Mouse (Mus musculus): ENCODE measurements at regions not wholly inside any gene's neighbourhood (a gene's known extent, or its start where the extent isn't known, plus 50 kb on each side); places are given as distances from the start of the nearest gene placed in this dataset.

DNA sequence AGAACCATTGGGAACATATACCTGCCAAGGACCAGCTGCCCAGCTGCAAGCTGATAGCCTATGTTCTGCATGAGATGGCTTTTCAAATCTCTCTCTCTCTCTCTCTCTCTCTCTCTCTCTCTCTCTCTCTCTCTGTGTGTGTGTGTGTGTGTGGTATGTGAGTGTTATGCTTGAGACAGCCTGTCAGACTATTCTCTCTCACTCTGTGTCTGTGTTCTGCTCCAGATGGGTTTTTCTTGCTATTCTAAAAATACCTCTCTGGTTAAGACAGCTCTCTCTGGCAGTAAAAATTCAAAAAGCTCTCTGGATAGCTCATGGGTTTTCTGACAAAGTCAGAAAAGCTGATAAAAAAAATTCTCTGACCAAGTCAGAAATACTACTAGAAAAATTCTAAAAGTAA is 270.4 kb downstream of the Phf14 start:
- TF ChIP-seq CTCF (conservative IDR thresholded peaks at IDR 0.05; ENCODE audit: low read length) (no peak), POU5F1 (IDR thresholded peaks at IDR 0.05; ENCODE audit: borderline replicate concordance, low read length) (no peak), NANOG (IDR thresholded peaks at IDR 0.05; ENCODE audit: borderline replicate concordance, low read length) (no peak)
- no peak overlapping the region for H3K4me3 ChIP-seq (replicated peaks; ENCODE audit: low read length)
- H3K9me3 ChIP-seq (ENCODE audit: low read length): peaks cover 7% of the 10 kb centered on the region; the same call in 1 of the 2 replicates
- no peaks in the 10 kb centered on the region for H3K4me1 ChIP-seq (replicated peaks; ENCODE audit: low read depth, low read length)
- H3K36me3 ChIP-seq (ENCODE audit: insufficient read depth, low read length): no peaks in the 10 kb centered on the region
- no peaks in the 10 kb centered on the region for H3K27me3 ChIP-seq (ENCODE audit: insufficient read depth, low read length)

DNA sequence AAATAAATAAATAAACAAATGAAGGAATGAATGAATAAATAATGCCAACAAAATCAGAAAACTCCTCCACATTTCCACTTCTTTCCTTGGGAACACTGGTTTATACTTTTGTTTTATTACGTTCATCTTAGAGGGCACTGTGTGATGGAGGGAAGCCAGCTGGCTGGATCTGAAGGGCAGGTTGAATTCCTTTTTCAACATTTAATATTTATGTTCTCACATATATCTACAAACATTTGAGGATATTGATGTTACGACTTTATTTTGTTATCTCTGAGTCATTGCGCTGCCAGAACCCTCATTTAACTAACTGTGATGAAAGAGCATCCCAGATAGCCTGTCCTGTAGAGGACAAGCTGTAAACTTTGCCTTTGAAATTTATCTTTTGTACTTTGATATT is 273.3 kb downstream of the Phf14 start:
- no peaks in the 10 kb centered on the region for H3K9me3 ChIP-seq (ENCODE audit: low read length)
- H3K4me3 ChIP-seq (replicated peaks; ENCODE audit: low read length): no peak overlapping the region
- no peaks in the 10 kb centered on the region for H3K36me3 ChIP-seq (ENCODE audit: insufficient read depth, low read length)
- TF ChIP-seq NANOG (IDR thresholded peaks at IDR 0.05; ENCODE audit: borderline replicate concordance, low read length) (no peak), CTCF (conservative IDR thresholded peaks at IDR 0.05; ENCODE audit: low read length) (no peak), POU5F1 (IDR thresholded peaks at IDR 0.05; ENCODE audit: borderline replicate concordance, low read length) (no peak)
- no peaks in the 10 kb centered on the region for H3K27me3 ChIP-seq (ENCODE audit: insufficient read depth, low read length)
- no peaks in the 10 kb centered on the region for H3K4me1 ChIP-seq (replicated peaks; ENCODE audit: low read depth, low read length)

DNA sequence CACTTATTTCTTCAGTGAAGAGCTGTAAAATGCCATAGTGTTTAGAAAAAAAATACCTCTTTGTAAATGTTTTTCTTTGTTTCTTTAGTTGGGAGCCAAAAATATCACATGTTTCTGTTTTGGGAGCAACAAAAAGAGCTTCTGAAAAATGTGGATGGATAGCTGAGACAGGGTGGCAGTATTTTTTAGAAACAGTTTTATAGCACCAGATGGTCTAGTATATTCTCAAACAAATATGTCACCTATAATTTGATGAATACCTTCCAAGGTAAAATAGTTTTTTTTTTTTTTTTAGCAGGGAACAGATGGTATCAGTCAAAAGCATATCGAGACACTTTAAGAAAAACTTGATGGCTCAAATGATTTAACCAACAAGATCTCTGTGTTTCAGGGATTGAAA is 302.6 kb downstream of the Phf14 start:
- no peak for TF ChIP-seq NANOG (IDR thresholded peaks at IDR 0.05; ENCODE audit: borderline replicate concordance, low read length)
- no peak for TF ChIP-seq CTCF (conservative IDR thresholded peaks at IDR 0.05; ENCODE audit: low read length)
- no peak for TF ChIP-seq POU5F1 (IDR thresholded peaks at IDR 0.05; ENCODE audit: borderline replicate concordance, low read length)
- H3K27me3 ChIP-seq (ENCODE audit: insufficient read depth, low read length): no peaks in the 10 kb centered on the region
- no peak overlapping the region for H3K4me3 ChIP-seq (replicated peaks; ENCODE audit: low read length)
- H3K4me1 ChIP-seq (replicated peaks; ENCODE audit: low read depth, low read length): no peaks in the 10 kb centered on the region
- H3K9me3 ChIP-seq (ENCODE audit: low read length): no peaks in the 10 kb centered on the region
- no peaks in the 10 kb centered on the region for H3K36me3 ChIP-seq (ENCODE audit: insufficient read depth, low read length)

DNA sequence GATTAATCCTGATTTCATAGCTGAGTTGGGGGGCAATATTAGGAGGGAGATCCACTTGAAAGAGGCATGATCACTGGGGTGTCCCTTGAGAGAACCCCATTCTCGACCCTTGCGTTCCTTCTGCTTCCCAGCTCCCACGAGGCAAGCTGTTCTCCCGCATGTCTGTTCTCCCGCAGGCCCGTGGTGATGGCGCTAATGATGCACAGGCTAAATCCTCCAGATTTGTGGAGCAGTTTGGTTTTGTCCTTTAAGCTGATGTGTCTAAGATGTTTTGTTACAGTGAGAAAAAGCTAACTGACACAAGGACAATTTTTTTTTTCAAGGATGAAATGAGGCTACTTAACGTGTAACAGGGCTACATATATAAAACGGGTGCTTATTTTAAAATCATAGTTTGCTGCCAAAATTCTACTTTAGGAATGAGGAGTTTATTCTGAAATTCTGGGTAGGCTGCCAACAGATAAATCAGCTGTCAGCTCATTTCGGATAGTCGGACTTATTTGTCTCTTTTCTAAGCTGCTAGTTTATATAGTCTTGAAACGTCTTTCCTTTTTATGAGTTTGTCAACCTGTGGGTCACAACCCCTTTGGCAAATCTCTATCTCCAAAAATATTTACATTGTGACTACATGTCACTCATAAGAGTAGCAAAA is 307.0 kb downstream of the Phf14 start:
- H3K4me3 ChIP-seq (replicated peaks; ENCODE audit: low read length): no peak overlapping the region
- no peak for TF ChIP-seq NANOG (IDR thresholded peaks at IDR 0.05; ENCODE audit: borderline replicate concordance, low read length)
- no peak for TF ChIP-seq CTCF (conservative IDR thresholded peaks at IDR 0.05; ENCODE audit: low read length)
- no peak for TF ChIP-seq POU5F1 (IDR thresholded peaks at IDR 0.05; ENCODE audit: borderline replicate concordance, low read length)
- no peaks in the 10 kb centered on the region for H3K27me3 ChIP-seq (ENCODE audit: insufficient read depth, low read length)
- no peaks in the 10 kb centered on the region for H3K36me3 ChIP-seq (ENCODE audit: insufficient read depth, low read length)
- peaks cover 29% of the 10 kb centered on the region for H3K9me3 ChIP-seq (ENCODE audit: low read length)
- no peaks in the 10 kb centered on the region for H3K4me1 ChIP-seq (replicated peaks; ENCODE audit: low read depth, low read length)

DNA sequence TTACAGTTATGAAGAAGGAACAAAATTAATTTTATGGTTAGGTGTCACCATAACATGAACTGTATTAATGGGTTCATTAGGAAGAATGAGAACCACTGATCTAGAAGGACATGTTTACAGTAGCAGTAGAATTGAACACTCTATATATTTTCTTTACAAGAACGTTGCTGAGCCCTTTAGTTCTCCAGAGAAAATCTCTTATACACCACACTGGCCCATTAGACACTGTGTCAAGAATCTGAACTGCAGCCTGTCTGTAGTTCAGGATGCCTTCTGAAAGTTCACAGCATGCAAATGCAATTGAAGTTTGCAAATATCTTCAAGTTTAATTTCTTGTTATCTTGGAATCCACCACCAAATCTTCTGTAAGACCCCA is 307.6 kb downstream of the Phf14 start:
- TF ChIP-seq CTCF (conservative IDR thresholded peaks at IDR 0.05; ENCODE audit: low read length) (no peak), NANOG (IDR thresholded peaks at IDR 0.05; ENCODE audit: borderline replicate concordance, low read length) (no peak), POU5F1 (IDR thresholded peaks at IDR 0.05; ENCODE audit: borderline replicate concordance, low read length) (no peak)
- Histone ChIP-seq H3K36me3 (ENCODE audit: insufficient read depth, low read length) (no peaks in the 10 kb centered on the region), H3K27me3 (ENCODE audit: insufficient read depth, low read length) (no peaks in the 10 kb centered on the region), H3K4me1 (replicated peaks; ENCODE audit: low read depth, low read length) (no peaks in the 10 kb centered on the region), H3K9me3 (ENCODE audit: low read length) (peaks cover 34% of the 10 kb centered on the region), H3K4me3 (replicated peaks; ENCODE audit: low read length) (no peak overlapping the region)

DNA sequence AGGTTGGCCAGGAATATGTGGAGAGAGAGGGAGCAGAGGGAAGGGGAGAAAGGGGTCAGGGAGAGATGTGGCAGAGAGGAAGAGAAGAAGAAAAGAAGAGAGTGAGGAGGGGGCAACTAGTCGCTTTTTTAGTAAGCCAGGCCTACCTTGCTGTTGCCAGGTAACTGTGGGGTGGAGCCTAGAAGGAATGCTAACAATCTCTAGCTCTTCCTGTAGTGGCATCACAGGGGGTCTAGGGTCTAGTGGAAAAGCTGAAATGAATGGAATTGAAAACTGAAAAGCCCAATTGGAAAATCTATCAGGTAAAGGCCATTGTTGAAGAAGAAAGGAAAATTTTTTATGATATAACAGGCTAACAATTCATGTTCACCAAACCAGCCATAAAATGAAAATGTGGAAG is 336.5 kb downstream of the Phf14 start:
- Histone ChIP-seq H3K4me3 (replicated peaks; ENCODE audit: low read length) (no peak overlapping the region), H3K36me3 (ENCODE audit: insufficient read depth, low read length) (no peaks in the 10 kb centered on the region), H3K27me3 (ENCODE audit: insufficient read depth, low read length) (no peaks in the 10 kb centered on the region), H3K9me3 (ENCODE audit: low read length) (no peaks in the 10 kb centered on the region), H3K4me1 (replicated peaks; ENCODE audit: low read depth, low read length) (no peaks in the 10 kb centered on the region)
- no peak for TF ChIP-seq POU5F1 (IDR thresholded peaks at IDR 0.05; ENCODE audit: borderline replicate concordance, low read length)
- no peak for TF ChIP-seq NANOG (IDR thresholded peaks at IDR 0.05; ENCODE audit: borderline replicate concordance, low read length)
- TF ChIP-seq CTCF (conservative IDR thresholded peaks at IDR 0.05; ENCODE audit: low read length): no peak

DNA sequence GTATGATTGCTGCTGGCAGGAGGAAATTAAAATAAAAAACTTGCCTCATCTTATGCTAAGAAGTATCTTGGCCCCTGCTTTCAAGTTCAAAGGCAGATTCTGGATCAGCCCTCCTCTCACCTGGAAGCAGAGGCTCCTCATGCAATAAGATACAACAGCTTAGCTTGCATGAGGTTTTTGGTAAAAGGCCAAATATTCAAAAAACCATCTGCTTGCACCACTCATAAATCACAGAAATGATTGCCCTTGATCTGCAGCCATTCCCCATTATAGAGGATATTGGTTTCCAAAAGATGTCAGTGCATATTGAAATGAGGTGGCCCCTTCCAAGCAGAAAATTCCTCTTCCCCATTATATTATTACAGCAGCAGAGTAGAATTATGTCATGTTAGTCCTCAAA is 340.4 kb downstream of the Phf14 start:
- no peaks in the 10 kb centered on the region for H3K36me3 ChIP-seq (ENCODE audit: insufficient read depth, low read length)
- H3K27me3 ChIP-seq (ENCODE audit: insufficient read depth, low read length): no peaks in the 10 kb centered on the region
- TF ChIP-seq CTCF (conservative IDR thresholded peaks at IDR 0.05; ENCODE audit: low read length): no peak
- H3K4me1 ChIP-seq (replicated peaks; ENCODE audit: low read depth, low read length): no peaks in the 10 kb centered on the region
- H3K4me3 ChIP-seq (replicated peaks; ENCODE audit: low read length): no peak overlapping the region
- H3K9me3 ChIP-seq (ENCODE audit: low read length): no peaks in the 10 kb centered on the region

DNA sequence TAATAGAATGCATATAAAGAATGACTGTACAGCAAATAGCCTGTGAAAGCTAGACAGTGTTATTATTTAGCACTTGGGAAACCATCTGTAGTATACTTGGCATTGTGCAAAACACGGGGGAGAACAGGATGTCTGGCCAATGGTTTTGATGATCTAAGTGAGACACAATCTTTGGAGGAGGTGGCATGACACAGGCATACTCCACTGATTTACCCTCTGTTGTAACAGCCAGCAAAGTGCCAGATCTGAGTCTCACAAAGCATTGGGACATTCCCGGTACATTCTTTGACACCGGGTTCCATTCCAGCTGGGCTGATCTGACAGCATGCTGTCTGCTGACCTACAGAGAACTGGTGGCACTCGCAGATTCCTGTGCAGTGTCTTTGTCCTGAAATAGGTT is 341.0 kb downstream of the Phf14 start:
- H3K9me3 ChIP-seq (ENCODE audit: low read length): no peaks in the 10 kb centered on the region
- TF ChIP-seq POU5F1 (IDR thresholded peaks at IDR 0.05; ENCODE audit: borderline replicate concordance, low read length) (no peak), NANOG (IDR thresholded peaks at IDR 0.05; ENCODE audit: borderline replicate concordance, low read length) (no peak), CTCF (conservative IDR thresholded peaks at IDR 0.05; ENCODE audit: low read length) (no peak)
- no peaks in the 10 kb centered on the region for H3K36me3 ChIP-seq (ENCODE audit: insufficient read depth, low read length)
- H3K4me3 ChIP-seq (replicated peaks; ENCODE audit: low read length): no peak overlapping the region
- H3K27me3 ChIP-seq (ENCODE audit: insufficient read depth, low read length): no peaks in the 10 kb centered on the region
- H3K4me1 ChIP-seq (replicated peaks; ENCODE audit: low read depth, low read length): no peaks in the 10 kb centered on the region

GRCm38 (mm10) chr6:12254507-12254906 is 346.9 kb downstream of the Phf14 start:
- Histone ChIP-seq H3K9me3 (ENCODE audit: low read length) (no peaks in the 10 kb centered on the region), H3K27me3 (ENCODE audit: insufficient read depth, low read length) (no peaks in the 10 kb centered on the region), H3K4me3 (replicated peaks; ENCODE audit: low read length) (no peak overlapping the region), H3K36me3 (ENCODE audit: insufficient read depth, low read length) (no peaks in the 10 kb centered on the region), H3K4me1 (replicated peaks; ENCODE audit: low read depth, low read length) (no peaks in the 10 kb centered on the region)
- TF ChIP-seq POU5F1 (IDR thresholded peaks at IDR 0.05; ENCODE audit: borderline replicate concordance, low read length): no peak
- no peak for TF ChIP-seq CTCF (conservative IDR thresholded peaks at IDR 0.05; ENCODE audit: low read length)
- no peak for TF ChIP-seq NANOG (IDR thresholded peaks at IDR 0.05; ENCODE audit: borderline replicate concordance, low read length)

Data from E14TG2a.4 (cell line).